Mouse (Mus musculus) liver, embryonic 14.5 days (tissue): ENCODE data around the gene Trappc3l. TPM values are rescaled to one million over a fixed set of nuclear protein-coding genes. Genes with fewer than 3 reads are reported as not detected.

ENCODE experiments used
- ATAC-seq: fragments of 200-750 bp; cut with Nextera tagmentation; 2 replicates; pipeline ENCODE4 v1.8.0; 2017; ENCODE audit warnings: moderate number of reproducible peaks, mild to moderate bottlenecking, moderate library complexity; ENCODE audit not compliant: insufficient read depth
- DNase-seq, 3 experiments: peaks; one replicate each; pipeline ENCODE4 v3.0.0-alpha.2; 2012 to 2013; ENCODE audit warnings: low read depth in 3 of 3, low spot score in 3 of 3
- H3K27ac ChIP-seq: fragments of 300-500 bp; sonication (generic); 2 replicates; pipeline ENCODE4 v1.5.1; 2014; ENCODE audit warnings: moderate library complexity, mild to moderate bottlenecking, control low read depth, inconsistent platforms
- H3K27me3 ChIP-seq: fragments of 300-500 bp; sonication (generic); 2 replicates; pipeline ENCODE4 v1.6.1; 2014; ENCODE audit warnings: mild to moderate bottlenecking, low read length, moderate library complexity; ENCODE audit not compliant: control insufficient read depth, insufficient read depth
- H3K36me3 ChIP-seq: fragments of 300-500 bp; sonication (generic); replicated peaks from 2 replicates; pipeline ENCODE4 v1.6.1; 2014; ENCODE audit warnings: low read depth; ENCODE audit not compliant: control insufficient read depth, insufficient read depth
- H3K4me1 ChIP-seq, 2 experiments: fragments of 200-500 bp in 1 of 2; fragments of 300-500 bp in 1 of 2; sonication (generic) in 1 of 2; replicated peaks; 2 replicates each; pipeline ENCODE4 v1.6.1; 2012 to 2014; ENCODE audit warnings: antibody characterized with exemption in 1 of 2, inconsistent platforms in 1 of 2, low read length in 1 of 2; ENCODE audit not compliant: control insufficient read depth in 2 of 2, insufficient read depth in 2 of 2
- H3K4me2 ChIP-seq: fragments of 300-500 bp; sonication (generic); 2 replicates; pipeline ENCODE4 v1.6.1; 2014; ENCODE audit warnings: low read depth, mild to moderate bottlenecking, control low read depth, moderate library complexity
- H3K4me3 ChIP-seq, 2 experiments: fragments of 200-500 bp in 1 of 2; fragments of 300-500 bp in 1 of 2; sonication (generic) in 1 of 2; 2 replicates each; pipeline ENCODE4 v1.5.1; 2012 to 2014; ENCODE audit warnings: low read depth in 2 of 2, low read length in 2 of 2, mild to moderate bottlenecking in 2 of 2, control low read depth in 1 of 2, inconsistent platforms in 1 of 2, moderate library complexity in 1 of 2; ENCODE audit not compliant: insufficient read depth in 1 of 2
- H3K9ac ChIP-seq: fragments of 300-500 bp; sonication (generic); replicated peaks from 2 replicates; pipeline ENCODE4 v1.6.1; 2014; ENCODE audit warnings: mild to moderate bottlenecking, control low read depth, moderate library complexity
- H3K9me3 ChIP-seq: fragments of 300-500 bp; sonication (generic); 2 replicates; pipeline ENCODE4 v1.6.1; 2016; ENCODE audit warnings: low read length, mixed read lengths; ENCODE audit not compliant: control insufficient read depth
- CTCF ChIP-seq: IDR thresholded peaks from 2 replicates; pipeline ENCODE4 v1.5.1; 2016; ENCODE audit warnings: antibody characterized with exemption, low read depth, control low read depth
- EP300 ChIP-seq: IDR thresholded peaks from 2 replicates; pipeline ENCODE4 v1.6.1; 2016; ENCODE audit warnings: antibody characterized with exemption, low read depth
- WGBS: fragments of 180-500 bp; shearing (Covaris S2); extraction: QIAGEN DNeasy Blood & Tissue Kit; methylation state at CpG from one replicate; pipeline ENCODE4 v1.1.7; 2014; ENCODE audit not compliant: insufficient replicate concordance; 5-methylcytosine and 5-hydroxymethylcytosine counted together
- polyA plus RNA-seq, 2 experiments: library from polyadenylated mRNA; depleted of rRNA in 1 of 2; stranded (reverse) in 1 of 2; unstranded in 1 of 2; fragments of >200 nt; fragmentation: Nextera tagmentation in 1 of 2; extraction: Ambion mirVana in 1 of 2; gene quantifications; 2 replicates each; pipeline versions ENCODE4 v1.2.1 to v1.2.3; 2012 to 2014

Gene Trappc3l
- polyA plus RNA-seq, 2 experiments, result not detected

GRCm38 (mm10) chr10:34118421-34118820 lies 81.0 kb downstream of the Trappc3l start:
- Histone ChIP-seq H3K4me3 (no peak overlapping the region), H3K27ac (no peak overlapping the region), H3K36me3 (no peaks in the 10 kb centered on the region), H3K9me3 (no peaks in the 10 kb centered on the region), H3K9ac (no peak overlapping the region), H3K27me3 (no peaks in the 10 kb centered on the region), H3K4me1 (no peaks in the 10 kb centered on the region), H3K4me2 (no peak overlapping the region)
- TF ChIP-seq EP300 (no peak), CTCF (no peak)
- ATAC-seq (no peak), DNase-seq (no peak)
- WGBS, result 64% methylated on average over 2 of the region's 2 CpGs

DNA sequence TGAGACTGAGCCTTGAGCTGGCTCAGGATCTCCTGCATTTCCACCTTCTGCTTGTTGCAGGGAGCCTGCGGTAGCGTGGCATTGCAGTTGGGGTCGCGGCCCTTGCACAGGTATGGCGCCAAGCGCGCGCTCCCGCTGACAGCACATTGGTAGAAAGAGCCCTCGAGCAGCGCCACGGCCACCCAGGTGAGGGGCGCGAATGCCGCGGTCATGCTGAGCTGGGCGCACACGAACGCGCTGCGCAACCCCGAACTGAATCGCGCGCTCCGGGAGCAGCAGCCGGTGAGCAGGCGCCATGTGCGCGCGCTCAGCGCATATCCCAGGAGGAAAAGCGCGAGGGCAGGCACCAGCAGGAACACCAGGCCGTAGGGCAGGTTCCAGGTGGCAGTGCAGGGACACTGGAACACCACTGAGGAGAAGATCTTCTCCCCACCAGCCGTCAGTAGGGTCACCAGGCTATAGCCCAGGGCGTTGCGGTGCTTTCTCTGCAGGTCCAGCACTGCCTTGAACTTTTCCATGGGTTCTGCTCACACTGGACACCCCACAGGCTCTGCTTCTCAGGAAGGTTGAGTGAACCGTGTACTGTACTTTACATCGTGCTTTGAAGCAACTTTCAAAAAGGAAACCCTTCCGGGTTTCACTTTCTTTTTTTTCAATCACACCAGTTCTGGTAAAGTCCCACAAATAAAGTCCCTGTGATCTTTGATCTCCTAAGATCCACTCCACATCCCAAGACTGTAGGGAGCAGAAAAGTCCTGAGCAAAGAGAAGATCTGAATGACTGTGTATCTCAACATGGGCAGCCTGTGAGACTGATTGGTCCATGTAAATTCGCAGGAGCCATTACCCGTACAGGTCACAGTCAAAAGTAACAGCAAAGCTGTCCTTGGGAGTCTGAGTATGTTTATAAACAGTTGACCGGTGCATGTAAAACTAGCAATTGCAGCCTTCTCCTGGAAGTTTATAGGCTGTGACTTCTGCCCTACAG lies 90.3 kb downstream of the Trappc3l start, which contains the start of gene Calhm6:
Gene Calhm6 (minus strand): TSS at position 593 of the 987 bp plus-strand sequence.
- H3K9me3 ChIP-seq, result no peaks in the 10 kb centered on the region
- H3K4me3 ChIP-seq, result peak within 1 kb of the TSS; percentile 43 to 45
- H3K4me1 ChIP-seq, result no peaks in the 10 kb centered on the region; a peak in 1 of 4 replicates
- ATAC-seq (no peak), DNase-seq (no peak)
- peak within 1 kb of the TSS; percentile 65 for H3K4me2 ChIP-seq
- H3K9ac ChIP-seq, result no peak within 1 kb of the TSS
- no peak within 1 kb of the TSS for H3K27ac ChIP-seq
- TF ChIP-seq EP300 (no peak), CTCF (no peak)
- 10% methylated on average over 44 of the region's 44 CpGs for WGBS
- no peaks in the 10 kb centered on the region for H3K36me3 ChIP-seq
- no peaks in the 10 kb centered on the region for H3K27me3 ChIP-seq

DNA sequence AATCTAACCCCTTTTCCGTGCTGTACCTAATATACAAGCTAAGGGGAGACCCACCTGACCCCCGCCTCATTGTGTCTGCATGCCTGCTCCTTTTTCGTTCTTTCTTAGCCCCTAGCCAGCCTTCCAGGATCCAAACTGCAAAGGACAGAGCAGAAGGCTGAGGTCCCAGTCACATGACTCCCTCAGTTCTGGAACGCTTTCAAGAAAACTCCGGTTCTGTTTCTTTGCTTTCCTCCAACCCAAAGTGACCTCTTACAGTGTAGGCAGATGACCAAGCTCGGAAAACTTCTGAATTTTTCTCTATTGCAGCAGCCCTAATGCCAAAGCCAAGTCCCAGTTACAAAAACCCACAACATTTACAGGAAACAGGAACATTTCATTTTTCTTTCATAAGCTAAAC lies 91.0 kb downstream of the Trappc3l start:
- Histone ChIP-seq H3K27me3 (no peaks in the 10 kb centered on the region), H3K4me3 (no peak overlapping the region), H3K9me3 (no peaks in the 10 kb centered on the region), H3K4me1 (no peaks in the 10 kb centered on the region; a peak in 1 of 4 replicates), H3K9ac (no peak overlapping the region), H3K4me2 (no peak overlapping the region), H3K36me3 (no peaks in the 10 kb centered on the region), H3K27ac (no peak overlapping the region)
- ATAC-seq, result no peak
- TF ChIP-seq CTCF (no peak), EP300 (no peak)
- 52% methylated on average over 6 of the region's 6 CpGs for WGBS
- no peak for DNase-seq

DNA sequence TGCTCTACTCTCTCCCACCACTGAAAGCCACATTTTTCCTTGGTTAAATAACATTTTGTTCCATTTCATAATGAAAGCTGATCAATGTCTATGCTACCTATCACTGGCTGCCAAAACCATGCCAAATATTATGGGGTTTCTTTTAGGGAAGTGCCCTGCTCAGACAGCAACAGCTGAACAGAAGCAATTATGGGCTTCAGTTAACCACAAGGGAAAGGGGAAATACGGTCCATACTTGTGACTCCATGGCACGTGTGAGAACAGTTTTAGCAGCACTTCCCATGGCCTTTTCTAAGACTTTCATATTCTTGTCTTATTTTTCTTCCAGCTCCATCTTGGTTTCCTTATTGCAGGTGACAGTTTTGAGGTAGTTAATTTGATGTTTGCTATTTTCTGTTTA lies 94.0 kb downstream of the Trappc3l start:
- TF ChIP-seq CTCF, result no peak
- no peak for TF ChIP-seq EP300
- Histone ChIP-seq H3K27ac (no peak overlapping the region), H3K4me3 (no peak overlapping the region), H3K27me3 (no peaks in the 10 kb centered on the region), H3K9ac (no peak overlapping the region), H3K36me3 (no peaks in the 10 kb centered on the region), H3K4me1 (no peaks in the 10 kb centered on the region; a peak in 1 of 4 replicates), H3K4me2 (no peak overlapping the region), H3K9me3 (no peaks in the 10 kb centered on the region)
- no peak for ATAC-seq
- WGBS, result 14% methylated on average over 2 of the region's 2 CpGs
- DNase-seq, result no peak

GRCm38 (mm10) chr10:34136432-34136831 lies 99.0 kb downstream of the Trappc3l start:
- 49% methylated on average over 6 of the region's 6 CpGs for WGBS

More at GRCm38 (mm10) chr10:34136432-34136831, 99.0 kb downstream of the Trappc3l start:
- Histone ChIP-seq H3K27ac (no peak overlapping the region), H3K27me3 (no peaks in the 10 kb centered on the region), H3K4me2 (no peak overlapping the region), H3K4me1 (no peaks in the 10 kb centered on the region), H3K4me3 (no peak overlapping the region), H3K9me3 (no peaks in the 10 kb centered on the region), H3K36me3 (no peaks in the 10 kb centered on the region), H3K9ac (no peak overlapping the region)
- DNase-seq (no peak), ATAC-seq (no peak)
- TF ChIP-seq CTCF (no peak), EP300 (no peak)
